Mouse (Mus musculus): ENCODE data around the gene Epm2aip1. TPM values are rescaled to one million over a fixed set of nuclear protein-coding genes. Genes with fewer than 3 reads are reported as not detected.

Epm2aip1 gene
- polyA plus RNA-seq, 1 experiment from 2014 or later: 42.3 TPM

DNA sequence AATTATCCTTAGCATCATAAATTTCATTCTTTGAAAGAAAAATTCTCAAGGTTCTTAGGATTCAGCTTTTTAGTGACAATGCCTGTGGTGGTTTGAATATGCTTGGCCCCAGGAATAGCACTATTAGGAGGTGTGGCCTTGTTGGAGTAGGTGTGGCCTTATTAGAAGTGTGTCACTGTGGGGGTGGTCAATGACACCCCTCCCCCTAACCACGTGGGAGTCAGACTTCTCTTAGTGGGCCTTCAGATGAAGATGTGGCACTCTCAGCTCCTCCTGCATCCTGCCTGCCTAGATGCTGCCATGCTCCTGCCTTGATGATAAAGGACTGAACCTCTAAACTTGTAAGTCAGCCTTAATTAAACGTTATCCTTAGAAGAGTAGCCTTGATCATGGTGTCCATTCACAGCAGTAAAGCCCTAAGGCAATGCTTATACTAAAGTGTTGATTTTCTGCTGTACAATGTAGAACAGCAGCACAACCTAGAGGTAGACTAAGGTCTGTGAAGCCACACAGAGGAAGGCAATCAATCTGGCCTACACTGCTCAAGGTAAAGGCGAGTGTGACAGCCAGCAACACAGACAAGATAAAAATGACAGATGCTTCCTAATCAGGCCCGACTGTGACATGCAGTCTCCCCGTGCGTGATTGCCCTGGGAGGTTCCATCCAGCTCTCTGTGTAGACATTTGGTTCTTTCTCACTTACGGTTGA lies 19.4 kb upstream of the Epm2aip1 start:
- 81% methylated on average over 7 of the region's 7 CpGs for WGBS
- Histone ChIP-seq H3K4me3 (ENCODE audit: low read depth, low read length) (no peak overlapping the region), H3K4me2 (no peak overlapping the region), H3K27ac (ENCODE audit: low read depth, low read length) (no peak overlapping the region), H3K9me3 (ENCODE audit: control insufficient read depth, low read length) (no peaks in the 10 kb centered on the region), H3K9ac (ENCODE audit: low read length) (no peak overlapping the region), H3K4me1 (ENCODE audit: control insufficient read depth, insufficient read depth, low read length) (no peaks in the 10 kb centered on the region), H3K36me3 (ENCODE audit: control insufficient read depth, insufficient read depth, low read length) (peaks cover 13% of the 10 kb centered on the region), H3K27me3 (ENCODE audit: control insufficient read depth, insufficient read depth, low read length) (no peaks in the 10 kb centered on the region)
- ATAC-seq (ENCODE audit: low FRiP score) (no peak), DNase-seq (ENCODE audit: low spot score, missing footprints) (no peak)

DNA sequence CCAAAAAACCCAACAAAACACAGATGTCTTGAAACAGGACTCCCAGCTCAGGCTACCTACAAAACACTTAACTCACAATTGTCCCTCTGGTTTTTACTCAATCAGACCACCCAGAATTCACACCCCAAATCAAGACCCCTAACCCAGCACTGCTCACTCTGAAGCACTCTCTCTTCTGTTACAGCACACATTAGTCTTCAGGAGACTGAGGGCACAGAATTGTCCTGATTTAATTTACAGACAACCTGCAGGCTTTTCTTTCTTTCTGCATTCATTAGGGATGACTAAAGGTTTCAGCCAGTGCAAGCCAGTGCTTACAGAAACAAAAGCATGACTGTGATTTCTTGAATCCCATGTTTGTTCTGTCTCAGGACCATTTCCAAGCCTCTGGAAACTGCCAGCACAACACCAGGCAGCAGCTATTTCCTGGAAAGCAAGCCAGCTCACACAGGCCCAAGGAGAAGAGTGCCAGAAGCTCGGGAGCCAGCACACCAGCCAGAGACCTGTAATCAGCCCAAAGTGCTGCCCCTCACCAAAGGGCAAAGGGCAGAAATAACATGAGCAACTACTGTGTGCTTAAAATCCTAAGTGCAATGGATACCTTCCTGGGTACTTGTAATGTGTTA lies 11.3 kb upstream of the Epm2aip1 start:
- DNase-seq (ENCODE audit: low spot score, missing footprints) (no peak), ATAC-seq (ENCODE audit: low FRiP score) (no peak)
- no peaks in the 10 kb centered on the region for H3K9me3 ChIP-seq (ENCODE audit: control insufficient read depth, low read length)
- no peak overlapping the region for H3K4me2 ChIP-seq
- 74% methylated on average over 1 of the region's 1 CpGs for WGBS
- H3K4me1 ChIP-seq (ENCODE audit: control insufficient read depth, insufficient read depth, low read length): no peaks in the 10 kb centered on the region
- H3K27me3 ChIP-seq (ENCODE audit: control insufficient read depth, insufficient read depth, low read length): no peaks in the 10 kb centered on the region
- no peak overlapping the region for H3K27ac ChIP-seq (ENCODE audit: low read depth, low read length)
- no peak overlapping the region for H3K9ac ChIP-seq (ENCODE audit: low read length)
- no peak overlapping the region for H3K4me3 ChIP-seq (ENCODE audit: low read depth, low read length)
- H3K36me3 ChIP-seq (ENCODE audit: control insufficient read depth, insufficient read depth, low read length): peaks cover 8% of the 10 kb centered on the region

DNA sequence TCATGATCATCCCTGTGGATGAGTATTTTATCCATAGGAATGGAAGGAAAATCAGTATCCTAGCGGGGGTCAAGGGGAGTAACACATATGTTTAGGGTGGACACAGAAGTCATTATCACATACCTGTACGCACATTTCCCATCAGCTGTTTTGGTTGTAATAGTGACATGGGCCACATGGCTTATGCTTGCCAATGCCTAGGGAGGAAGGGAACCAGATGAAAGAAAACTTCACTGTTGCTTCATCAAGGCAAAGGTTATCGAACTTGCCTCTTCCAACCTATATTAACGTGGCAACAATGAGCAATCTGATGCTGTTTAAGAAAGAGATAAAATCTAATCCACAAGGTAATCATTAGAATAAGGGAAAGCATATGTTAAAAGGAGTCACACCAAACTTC lies 10.4 kb upstream of the Epm2aip1 start:
- 92% methylated on average over 4 of the region's 4 CpGs for WGBS
- Histone ChIP-seq H3K4me2 (no peak overlapping the region), H3K9ac (ENCODE audit: low read length) (no peak overlapping the region), H3K27ac (ENCODE audit: low read depth, low read length) (no peak overlapping the region), H3K36me3 (ENCODE audit: control insufficient read depth, insufficient read depth, low read length) (peaks cover 8% of the 10 kb centered on the region), H3K4me3 (ENCODE audit: low read depth, low read length) (no peak overlapping the region), H3K27me3 (ENCODE audit: control insufficient read depth, insufficient read depth, low read length) (no peaks in the 10 kb centered on the region), H3K4me1 (ENCODE audit: control insufficient read depth, insufficient read depth, low read length) (no peaks in the 10 kb centered on the region), H3K9me3 (ENCODE audit: control insufficient read depth, low read length) (no peaks in the 10 kb centered on the region)
- DNase-seq (ENCODE audit: low spot score, missing footprints) (peak; percentile 60), ATAC-seq (ENCODE audit: low FRiP score) (no peak)

DNA sequence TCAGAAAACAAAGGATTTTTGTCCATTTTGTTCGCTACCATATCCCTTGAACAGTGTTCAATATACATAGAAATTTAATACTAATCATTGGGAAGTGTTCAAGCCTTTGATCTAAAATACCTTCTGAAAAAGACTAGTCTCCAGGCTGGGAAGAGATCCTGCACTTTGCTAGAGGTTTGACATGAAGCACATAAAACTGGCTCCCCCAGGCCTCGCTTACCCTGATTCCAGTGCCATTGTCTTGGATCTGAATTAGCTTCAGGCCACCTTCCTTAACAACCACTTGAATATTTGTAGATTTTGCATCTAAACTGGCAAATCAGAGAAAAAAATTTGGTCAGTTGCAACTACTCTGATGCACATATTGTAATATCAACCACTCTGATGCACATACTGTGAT lies 3.7 kb upstream of the Epm2aip1 start:
- 97% methylated on average over 2 of the region's 2 CpGs for WGBS
- H3K4me1 ChIP-seq (ENCODE audit: control insufficient read depth, insufficient read depth, low read length): peaks cover 6% of the 10 kb centered on the region
- H3K27me3 ChIP-seq (ENCODE audit: control insufficient read depth, insufficient read depth, low read length): no peaks in the 10 kb centered on the region
- H3K9me3 ChIP-seq (ENCODE audit: control insufficient read depth, low read length): no peaks in the 10 kb centered on the region
- H3K4me3 ChIP-seq (ENCODE audit: low read depth, low read length): no peak overlapping the region
- no peak overlapping the region for H3K4me2 ChIP-seq
- 0 out of 2 replicates have a peak, but pooled peaks cover 2% of the 10 kb centered on the region for H3K36me3 ChIP-seq (ENCODE audit: control insufficient read depth, insufficient read depth, low read length)
- DNase-seq (ENCODE audit: low spot score, missing footprints) (peak; percentile 14), ATAC-seq (ENCODE audit: low FRiP score) (no peak)
- H3K27ac ChIP-seq (ENCODE audit: low read depth, low read length): no peak overlapping the region
- H3K9ac ChIP-seq (ENCODE audit: low read length): no peak overlapping the region

DNA sequence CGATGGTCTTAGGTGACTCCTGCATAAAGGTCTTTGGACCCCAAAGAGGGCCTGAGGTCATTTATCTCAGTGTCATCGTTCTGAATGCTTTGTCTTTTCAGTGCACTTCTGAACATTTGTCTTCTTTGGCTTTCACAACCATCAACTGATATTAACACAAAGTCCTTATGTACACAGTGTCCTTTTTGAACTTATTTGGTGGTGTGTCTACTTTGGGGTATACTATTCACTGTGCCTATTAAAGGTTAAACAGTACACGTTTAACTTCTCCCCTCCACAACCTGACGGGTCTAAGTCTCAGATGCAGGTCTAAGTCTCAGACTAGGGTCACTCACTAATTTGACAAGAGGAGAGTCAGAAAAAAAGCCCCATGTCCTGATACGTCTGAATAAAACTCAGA lies 1.1 kb upstream of the Epm2aip1 start:
- Histone ChIP-seq H3K9ac (ENCODE audit: low read length) (peak overlapping the region; percentile 88), H3K36me3 (ENCODE audit: control insufficient read depth, insufficient read depth, low read length) (no peaks in the 10 kb centered on the region), H3K4me1 (ENCODE audit: control insufficient read depth, insufficient read depth, low read length) (peaks cover 27% of the 10 kb centered on the region), H3K9me3 (ENCODE audit: control insufficient read depth, low read length) (no peaks in the 10 kb centered on the region), H3K27ac (ENCODE audit: low read depth, low read length) (peak overlapping the region; percentile 91), H3K4me2 (peak overlapping the region; percentile 78), H3K27me3 (ENCODE audit: control insufficient read depth, insufficient read depth, low read length) (no peaks in the 10 kb centered on the region), H3K4me3 (ENCODE audit: low read depth, low read length) (peak overlapping the region; percentile 86)
- DNase-seq (ENCODE audit: low spot score, missing footprints) (peak; percentile 90), ATAC-seq (ENCODE audit: low FRiP score) (no peak)
- WGBS: 18% methylated on average over 5 of the region's 5 CpGs

DNA sequence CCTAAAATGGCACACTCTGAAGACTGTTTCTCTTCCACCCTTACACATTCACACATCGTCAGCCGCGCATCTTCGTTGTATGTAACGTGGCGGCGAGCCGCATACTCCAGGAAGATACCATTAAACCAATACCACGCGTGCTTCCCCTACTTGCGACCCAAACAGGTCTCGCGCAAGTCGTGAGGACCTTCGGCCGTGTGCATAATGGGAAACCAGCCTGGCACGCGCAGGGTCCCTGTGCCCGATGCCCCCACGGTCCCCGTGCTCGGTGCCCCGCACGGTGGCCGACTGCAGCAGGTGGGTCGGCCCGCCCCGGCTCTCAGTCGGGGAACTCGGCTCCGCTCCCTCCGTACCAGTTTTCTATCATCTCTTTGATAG lies 684 bp upstream of the Epm2aip1 start:
- under 1% methylated on average over 32 of the region's 32 CpGs for WGBS

DNA sequence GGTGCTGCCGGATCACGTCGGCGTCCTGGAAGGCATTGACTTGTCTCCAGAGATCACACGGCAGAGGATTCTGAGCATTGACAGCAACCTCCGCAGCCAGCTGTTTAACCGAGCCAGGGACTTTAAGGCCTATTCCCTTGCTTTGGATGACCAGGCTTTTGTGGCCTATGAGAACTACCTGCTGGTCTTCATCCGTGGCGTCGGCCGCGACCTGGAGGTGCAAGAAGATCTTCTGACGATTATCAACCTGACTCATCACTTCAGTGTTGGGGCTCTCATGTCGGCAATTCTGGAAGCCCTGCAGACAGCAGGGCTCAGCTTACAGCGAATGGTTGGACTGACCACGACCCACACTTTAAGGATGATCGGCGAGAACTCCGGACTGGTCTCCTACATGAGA lies 627 bp downstream of the Epm2aip1 start:
- peak; percentile 94 for DNase-seq (ENCODE audit: low spot score, missing footprints)
- Histone ChIP-seq H3K36me3 (ENCODE audit: control insufficient read depth, insufficient read depth, low read length) (no peaks in the 10 kb centered on the region), H3K9me3 (ENCODE audit: control insufficient read depth, low read length) (no peaks in the 10 kb centered on the region), H3K4me2 (peak overlapping the region; percentile 80), H3K4me1 (ENCODE audit: control insufficient read depth, insufficient read depth, low read length) (peaks cover 33% of the 10 kb centered on the region), H3K9ac (ENCODE audit: low read length) (peak overlapping the region; percentile 90), H3K27me3 (ENCODE audit: control insufficient read depth, insufficient read depth, low read length) (no peaks in the 10 kb centered on the region), H3K27ac (ENCODE audit: low read depth, low read length) (peak overlapping the region; percentile 86), H3K4me3 (ENCODE audit: low read depth, low read length) (peak overlapping the region; percentile 86)
- WGBS: 19% methylated on average over 19 of the region's 19 CpGs
- no peak for ATAC-seq (ENCODE audit: low FRiP score)

More for the DNA sequence above, 684 bp upstream of the Epm2aip1 start:
- Histone ChIP-seq H3K9me3 (ENCODE audit: control insufficient read depth, low read length) (no peaks in the 10 kb centered on the region), H3K9ac (ENCODE audit: low read length) (peak overlapping the region; percentile 88), H3K4me1 (ENCODE audit: control insufficient read depth, insufficient read depth, low read length) (peaks cover 31% of the 10 kb centered on the region), H3K27ac (ENCODE audit: low read depth, low read length) (peak overlapping the region; percentile 91), H3K4me3 (ENCODE audit: low read depth, low read length) (peak overlapping the region; percentile 86), H3K4me2 (peak overlapping the region; percentile 78), H3K27me3 (ENCODE audit: control insufficient read depth, insufficient read depth, low read length) (no peaks in the 10 kb centered on the region), H3K36me3 (ENCODE audit: control insufficient read depth, insufficient read depth, low read length) (no peaks in the 10 kb centered on the region)
- DNase-seq (ENCODE audit: low spot score, missing footprints) (no peak), ATAC-seq (ENCODE audit: low FRiP score) (peak; percentile 75)

DNA sequence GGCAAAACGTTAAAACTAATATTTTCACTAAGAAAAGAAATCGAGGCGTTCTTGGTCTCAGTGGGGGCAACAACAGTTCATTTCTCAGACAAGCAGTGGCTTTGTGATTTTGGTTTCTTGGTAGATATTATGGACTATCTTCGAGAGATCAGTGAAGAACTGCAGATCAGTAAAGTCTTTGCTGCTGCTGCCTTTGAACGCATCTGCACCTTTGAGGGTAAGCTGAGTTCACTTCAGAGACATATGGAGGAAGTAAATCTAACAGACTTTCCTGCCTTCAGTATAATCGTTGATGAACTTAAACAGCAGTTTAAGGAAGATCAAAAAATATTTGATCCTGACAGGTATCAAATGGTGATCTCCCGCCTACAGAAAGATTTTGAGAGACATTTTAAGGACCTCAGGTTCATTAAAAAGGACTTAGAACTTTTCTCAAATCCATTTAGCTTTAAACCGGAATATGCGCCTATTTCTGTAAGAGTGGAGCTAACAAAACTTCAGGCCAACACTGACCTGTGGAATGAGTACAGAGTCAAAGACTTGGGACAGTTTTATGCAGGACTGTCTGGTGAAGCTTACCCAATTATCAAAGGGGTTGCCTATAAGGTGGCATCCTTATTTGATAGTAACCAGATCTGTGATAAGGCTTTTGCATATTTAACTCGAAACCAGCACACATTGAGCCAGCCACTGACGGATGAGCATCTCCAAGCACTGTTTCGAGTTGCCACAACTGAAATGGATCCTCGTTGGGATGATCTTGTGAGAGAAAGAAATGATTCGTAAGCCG lies 1.5 kb downstream of the Epm2aip1 start:
- H3K27me3 ChIP-seq (ENCODE audit: control insufficient read depth, insufficient read depth, low read length): no peaks in the 10 kb centered on the region
- H3K9ac ChIP-seq (ENCODE audit: low read length): peak overlapping the region; percentile 90
- H3K4me1 ChIP-seq (ENCODE audit: control insufficient read depth, insufficient read depth, low read length): peaks cover 33% of the 10 kb centered on the region
- WGBS: 81% methylated on average over 15 of the region's 15 CpGs
- peak overlapping the region; percentile 86 for H3K4me3 ChIP-seq (ENCODE audit: low read depth, low read length)
- DNase-seq (ENCODE audit: low spot score, missing footprints) (no peak), ATAC-seq (ENCODE audit: low FRiP score) (no peak)
- no peaks in the 10 kb centered on the region for H3K36me3 ChIP-seq (ENCODE audit: control insufficient read depth, insufficient read depth, low read length)
- no peak overlapping the region for H3K27ac ChIP-seq (ENCODE audit: low read depth, low read length)
- peak overlapping the region; percentile 80 for H3K4me2 ChIP-seq
- H3K9me3 ChIP-seq (ENCODE audit: control insufficient read depth, low read length): no peaks in the 10 kb centered on the region

DNA sequence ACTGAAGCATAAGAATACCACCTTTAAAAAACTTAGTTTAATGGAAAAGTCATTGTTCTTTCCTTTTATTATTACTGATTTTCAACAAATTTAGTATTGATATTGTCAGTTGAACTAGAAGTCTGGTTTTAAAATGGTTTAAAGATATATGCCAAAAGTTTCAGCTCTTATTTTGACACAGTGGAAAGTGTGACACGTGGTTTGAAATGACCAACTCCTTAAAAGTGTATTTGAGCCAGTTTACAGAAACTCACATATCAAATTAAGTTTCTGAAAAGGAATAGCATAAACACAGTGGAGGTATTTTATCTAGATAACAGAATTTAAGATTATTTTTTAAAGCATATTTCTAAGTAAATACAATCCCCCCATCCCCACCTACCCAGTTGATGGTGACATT lies 2.2 kb downstream of the Epm2aip1 start:
- DNase-seq (ENCODE audit: low spot score, missing footprints) (no peak), ATAC-seq (ENCODE audit: low FRiP score) (no peak)
- H3K36me3 ChIP-seq (ENCODE audit: control insufficient read depth, insufficient read depth, low read length): no peaks in the 10 kb centered on the region
- H3K9ac ChIP-seq (ENCODE audit: low read length): no peak overlapping the region
- no peak overlapping the region for H3K27ac ChIP-seq (ENCODE audit: low read depth, low read length)
- no peak overlapping the region for H3K4me3 ChIP-seq (ENCODE audit: low read depth, low read length)
- WGBS: 89% methylated on average over 1 of the region's 1 CpGs
- no peaks in the 10 kb centered on the region for H3K27me3 ChIP-seq (ENCODE audit: control insufficient read depth, insufficient read depth, low read length)
- peaks cover 33% of the 10 kb centered on the region for H3K4me1 ChIP-seq (ENCODE audit: control insufficient read depth, insufficient read depth, low read length)
- H3K9me3 ChIP-seq (ENCODE audit: control insufficient read depth, low read length): no peaks in the 10 kb centered on the region
- H3K4me2 ChIP-seq: peak overlapping the region; percentile 80

All from midbrain, embryonic 11.5 days (tissue).